Mouse (Mus musculus) hindbrain, embryonic 13.5 days (tissue): ENCODE measurements at regions not wholly inside any gene's neighbourhood (a gene's known extent, or its start where the extent isn't known, plus 50 kb on each side); places are given as distances from the start of the nearest gene placed in this dataset.

Experiments used
- ATAC-seq: fragments of 200-750 bp; cut with Nextera tagmentation; 2 replicates; pipeline ENCODE4 v1.8.0; 2017; ENCODE audit warnings: moderate TSS enrichment; ENCODE audit not compliant: low FRiP score
- H3K27ac ChIP-seq: fragments of 300-500 bp; sonication (generic); 2 replicates; pipeline ENCODE4 v1.5.1; 2015; ENCODE audit warnings: inconsistent platforms, mild to moderate bottlenecking, moderate library complexity
- H3K27me3 ChIP-seq: fragments of 300-500 bp; sonication (generic); 2 replicates; pipeline ENCODE4 v1.6.1; 2015; ENCODE audit warnings: mild to moderate bottlenecking, inconsistent platforms
- H3K36me3 ChIP-seq: fragments of 300-500 bp; sonication (generic); 2 replicates; pipeline ENCODE4 v1.6.1; 2015; ENCODE audit warnings: mild to moderate bottlenecking, inconsistent platforms
- H3K4me1 ChIP-seq: fragments of 300-500 bp; sonication (generic); replicated peaks from 2 replicates; pipeline ENCODE4 v1.6.1; 2015; ENCODE audit warnings: inconsistent platforms
- H3K4me2 ChIP-seq: fragments of 300-500 bp; sonication (generic); 2 replicates; pipeline ENCODE4 v1.6.1; 2015; ENCODE audit warnings: inconsistent platforms, mild to moderate bottlenecking, moderate library complexity
- H3K4me3 ChIP-seq: fragments of 300-500 bp; sonication (generic); 2 replicates; pipeline ENCODE4 v1.5.1; 2015; ENCODE audit warnings: mild to moderate bottlenecking, inconsistent platforms
- H3K9ac ChIP-seq: fragments of 300-500 bp; sonication (generic); 2 replicates; pipeline ENCODE4 v1.6.1; 2015; ENCODE audit warnings: mild to moderate bottlenecking, inconsistent platforms
- H3K9me3 ChIP-seq: fragments of 300-500 bp; sonication (generic); 2 replicates; pipeline ENCODE4 v1.6.1; 2016; ENCODE audit warnings: inconsistent platforms
- WGBS: fragments of 180-500 bp; shearing (Covaris S2); methylation state at CpG from one replicate; pipeline ENCODE4 v1.1.7; 2015; 5-methylcytosine and 5-hydroxymethylcytosine counted together

DNA sequence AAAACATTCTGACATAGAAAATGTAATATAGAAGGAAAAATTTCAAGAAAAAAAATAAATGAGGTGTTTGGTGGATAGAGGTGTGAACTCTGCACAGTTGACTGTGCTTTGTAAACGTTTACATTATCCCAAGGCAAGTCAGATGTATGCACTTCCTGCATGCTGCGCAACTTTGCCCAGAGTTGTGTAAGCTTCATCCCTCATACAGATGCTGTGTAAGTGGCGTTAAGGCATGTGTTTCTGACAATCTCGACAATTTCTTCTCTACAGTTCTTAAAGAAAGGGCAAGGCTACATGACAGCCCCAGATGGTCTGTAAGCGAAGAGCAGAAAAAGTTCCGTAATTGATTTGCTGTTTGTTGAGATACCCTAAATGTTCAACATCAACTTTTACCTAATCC, 476.6 kb upstream of the Pitx2 start:
- no peak overlapping the region for H3K4me3 ChIP-seq
- WGBS, result 87% methylated on average over 6 of the region's 6 CpGs
- H3K9me3 ChIP-seq, result no peaks in the 10 kb centered on the region
- no peak overlapping the region for H3K27ac ChIP-seq
- no peak for ATAC-seq
- no peak overlapping the region for H3K9ac ChIP-seq
- no peaks in the 10 kb centered on the region for H3K4me1 ChIP-seq
- no peaks in the 10 kb centered on the region for H3K27me3 ChIP-seq
- H3K36me3 ChIP-seq, result no peaks in the 10 kb centered on the region
- no peak overlapping the region for H3K4me2 ChIP-seq

- H3K27me3 ChIP-seq, result no peaks in the 10 kb centered on the region
- no peaks in the 10 kb centered on the region for H3K36me3 ChIP-seq
- H3K4me2 ChIP-seq, result no peak overlapping the region
- no peak overlapping the region for H3K4me3 ChIP-seq
- 34% methylated on average over 5 of the region's 5 CpGs for WGBS
- no peak overlapping the region for H3K27ac ChIP-seq
- H3K4me1 ChIP-seq, result no peaks in the 10 kb centered on the region
- no peak for ATAC-seq
- no peaks in the 10 kb centered on the region for H3K9me3 ChIP-seq
- no peak overlapping the region for H3K9ac ChIP-seq
These were observed 479.4 kb upstream of the Pitx2 start for GRCm38 (mm10) chr3:128720276-128720675.

DNA sequence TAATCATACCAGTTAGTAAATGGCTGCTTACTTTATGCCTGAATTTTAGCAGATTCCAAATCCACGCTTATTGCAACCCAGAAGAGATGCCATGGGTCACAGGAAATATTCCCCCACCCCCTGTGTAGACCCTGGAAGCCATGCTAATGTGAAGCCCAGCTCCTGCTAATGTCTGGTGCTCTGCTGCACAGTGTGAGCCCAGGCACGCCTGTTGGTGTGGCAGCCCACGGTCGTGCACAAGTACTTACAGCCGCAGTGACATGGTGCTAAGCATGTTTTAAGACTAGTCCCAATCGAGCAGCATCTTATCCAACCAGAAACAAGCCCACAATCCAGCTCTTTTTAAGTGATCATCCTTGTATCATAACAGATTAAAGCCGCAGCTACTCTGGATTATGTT, 480.5 kb upstream of the Pitx2 start:
- Histone ChIP-seq H3K27me3 (no peaks in the 10 kb centered on the region), H3K4me2 (no peak overlapping the region), H3K4me3 (no peak overlapping the region), H3K9me3 (no peaks in the 10 kb centered on the region), H3K4me1 (no peaks in the 10 kb centered on the region), H3K9ac (no peak overlapping the region), H3K27ac (no peak overlapping the region), H3K36me3 (no peaks in the 10 kb centered on the region)
- no peak for ATAC-seq
- 71% methylated on average over 7 of the region's 7 CpGs for WGBS

DNA sequence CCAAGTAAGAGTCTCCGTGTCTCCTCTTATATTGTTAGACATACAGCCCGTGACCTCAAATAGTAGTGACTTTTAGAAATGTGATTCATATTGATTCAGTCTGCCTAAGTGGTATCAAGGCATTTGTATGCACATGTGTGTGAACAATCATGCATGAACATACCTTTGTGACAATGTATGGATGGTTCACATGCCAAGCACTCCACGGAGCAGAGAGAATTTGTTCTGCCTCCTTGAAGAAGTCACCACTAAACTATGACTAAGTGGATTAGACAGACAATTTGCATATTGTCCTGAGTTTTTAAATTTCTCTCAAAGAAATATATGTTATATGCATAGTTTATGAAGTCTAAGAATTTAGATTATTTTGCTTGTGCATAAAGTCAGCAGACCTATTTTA, 492.4 kb upstream of the Pitx2 start:
- Histone ChIP-seq H3K9me3 (no peaks in the 10 kb centered on the region), H3K27ac (no peak overlapping the region), H3K4me2 (no peak overlapping the region), H3K4me1 (no peaks in the 10 kb centered on the region), H3K27me3 (no peaks in the 10 kb centered on the region), H3K4me3 (no peak overlapping the region), H3K36me3 (no peaks in the 10 kb centered on the region), H3K9ac (no peak overlapping the region)
- 72% methylated on average over 3 of the region's 3 CpGs for WGBS
- ATAC-seq, result no peak

DNA sequence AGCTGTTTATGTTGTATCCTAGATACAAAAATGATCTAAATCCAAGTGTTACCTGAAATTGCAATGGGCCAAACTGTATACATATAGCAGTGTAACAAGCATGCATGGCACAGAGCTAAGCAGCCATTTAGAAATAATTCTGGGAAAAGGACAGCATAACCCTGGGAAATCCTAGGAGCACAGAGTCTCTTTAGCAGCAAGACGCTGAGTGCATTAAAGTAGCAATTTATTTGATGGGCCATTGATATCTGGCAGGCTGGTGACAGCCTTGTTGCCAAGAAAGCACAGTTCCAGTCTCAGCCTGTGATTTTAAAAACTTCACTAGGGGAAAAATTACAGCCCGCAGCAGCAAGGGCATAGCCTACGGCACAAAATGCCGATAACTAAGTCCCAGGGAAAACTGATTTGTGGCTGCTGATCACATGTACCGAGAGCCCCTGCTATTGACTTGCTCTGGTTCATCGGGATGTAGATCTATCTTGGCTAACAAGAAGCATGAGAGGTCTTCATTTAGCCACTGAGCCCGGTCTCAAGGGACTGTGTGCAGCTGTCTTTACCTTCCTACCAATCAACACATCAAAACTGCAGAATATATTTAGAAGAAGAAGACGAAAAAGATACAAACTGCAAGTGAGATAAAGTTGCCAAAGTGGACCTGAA, 531.1 kb upstream of the Pitx2 start:
- no peak overlapping the region for H3K27ac ChIP-seq

DNA sequence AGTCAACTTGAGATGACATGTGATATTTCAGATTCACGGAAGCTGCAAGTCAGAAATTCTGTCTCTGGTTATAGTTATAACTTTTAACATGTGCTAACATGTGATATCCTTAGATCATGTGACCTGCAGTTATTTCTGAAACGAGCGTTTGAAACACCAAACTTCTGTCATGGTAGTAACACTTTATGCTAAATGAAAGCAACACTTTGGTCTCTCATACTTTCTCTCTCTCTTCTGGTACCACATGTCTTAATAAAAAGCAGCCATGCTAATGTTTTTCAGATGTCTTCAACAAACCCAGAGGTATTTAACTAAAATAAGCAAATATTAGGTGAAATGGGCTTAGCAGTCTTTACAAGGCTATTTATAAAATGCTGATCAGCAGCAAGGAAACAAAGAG, 534.5 kb upstream of the Pitx2 start:
- Histone ChIP-seq H3K9me3 (no peaks in the 10 kb centered on the region), H3K9ac (no peak overlapping the region), H3K4me1 (peaks cover 7% of the 10 kb centered on the region), H3K27ac (no peak overlapping the region), H3K4me2 (no peak overlapping the region), H3K4me3 (no peak overlapping the region), H3K27me3 (no peaks in the 10 kb centered on the region), H3K36me3 (no peaks in the 10 kb centered on the region)
- WGBS, result 82% methylated on average over 3 of the region's 3 CpGs
- ATAC-seq, result no peak

More for the DNA sequence above, 531.1 kb upstream of the Pitx2 start:
- WGBS, result 53% methylated on average over 8 of the region's 8 CpGs
- H3K9ac ChIP-seq, result no peak overlapping the region
- no peaks in the 10 kb centered on the region for H3K36me3 ChIP-seq
- peaks cover 7% of the 10 kb centered on the region for H3K4me1 ChIP-seq
- H3K4me3 ChIP-seq, result no peak overlapping the region
- H3K9me3 ChIP-seq, result no peaks in the 10 kb centered on the region
- no peak for ATAC-seq
- H3K4me2 ChIP-seq, result no peak overlapping the region
- H3K27me3 ChIP-seq, result no peaks in the 10 kb centered on the region

GRCm38 (mm10) chr3:128636960-128637755, 562.5 kb upstream of the Pitx2 start:
- H3K4me2 ChIP-seq, result no peak overlapping the region
- H3K4me1 ChIP-seq, result 0 out of 2 replicates have a peak, but pooled peaks cover 5% of the 10 kb centered on the region
- no peaks in the 10 kb centered on the region for H3K36me3 ChIP-seq
- no peaks in the 10 kb centered on the region for H3K9me3 ChIP-seq
- H3K27me3 ChIP-seq, result no peaks in the 10 kb centered on the region
- H3K4me3 ChIP-seq, result no peak overlapping the region
- no peak overlapping the region for H3K27ac ChIP-seq
- 77% methylated on average over 18 of the region's 18 CpGs for WGBS
- no peak for ATAC-seq
- H3K9ac ChIP-seq, result no peak overlapping the region

GRCm38 (mm10) chr3:128627696-128628095, 572.0 kb upstream of the Pitx2 start:
- no peak for ATAC-seq
- no peaks in the 10 kb centered on the region for H3K9me3 ChIP-seq
- WGBS, result 78% methylated on average over 1 of the region's 1 CpGs
- no peak overlapping the region for H3K4me2 ChIP-seq
- H3K36me3 ChIP-seq, result no peaks in the 10 kb centered on the region
- H3K4me1 ChIP-seq, result no peaks in the 10 kb centered on the region
- no peak overlapping the region for H3K9ac ChIP-seq
- no peak overlapping the region for H3K27ac ChIP-seq
- no peak overlapping the region for H3K4me3 ChIP-seq
- no peaks in the 10 kb centered on the region for H3K27me3 ChIP-seq

- no peak overlapping the region for H3K4me2 ChIP-seq
- H3K9me3 ChIP-seq, result no peaks in the 10 kb centered on the region
- H3K4me1 ChIP-seq, result 0 out of 2 replicates have a peak, but pooled peaks cover 6% of the 10 kb centered on the region
- no peak overlapping the region for H3K27ac ChIP-seq
- no peaks in the 10 kb centered on the region for H3K36me3 ChIP-seq
- no peak overlapping the region for H3K9ac ChIP-seq
- ATAC-seq, result no peak
- H3K4me3 ChIP-seq, result no peak overlapping the region
- H3K27me3 ChIP-seq, result no peaks in the 10 kb centered on the region
- WGBS, result 86% methylated on average over 6 of the region's 6 CpGs
These were observed 583.0 kb upstream of the Pitx2 start for GRCm38 (mm10) chr3:128616675-128617074.

DNA sequence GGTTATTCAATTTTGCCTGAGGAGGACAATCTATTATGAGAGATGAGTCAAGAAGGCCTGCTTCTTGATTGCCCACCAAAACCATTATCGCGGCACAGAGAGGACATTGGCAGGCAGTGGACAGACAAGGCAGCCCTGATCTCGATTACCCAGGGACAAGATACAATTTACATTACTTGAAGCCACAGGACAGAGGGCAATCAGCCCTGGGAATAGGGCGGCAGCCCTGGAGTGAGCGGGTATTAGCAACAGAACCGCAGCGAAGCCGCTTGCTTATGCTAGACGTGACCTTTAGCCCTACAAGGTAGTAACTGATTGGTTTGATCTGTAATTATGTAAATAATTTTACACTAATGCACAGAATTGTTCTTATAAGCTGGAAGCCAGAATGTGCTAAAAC, 586.0 kb upstream of the Pitx2 start:
- no peaks in the 10 kb centered on the region for H3K9me3 ChIP-seq
- no peak overlapping the region for H3K9ac ChIP-seq
- no peak overlapping the region for H3K4me2 ChIP-seq
- ATAC-seq, result no peak
- 0 out of 2 replicates have a peak, but pooled peaks cover 6% of the 10 kb centered on the region for H3K4me1 ChIP-seq
- WGBS, result 70% methylated on average over 9 of the region's 9 CpGs
- H3K4me3 ChIP-seq, result no peak overlapping the region
- H3K27me3 ChIP-seq, result no peaks in the 10 kb centered on the region
- H3K27ac ChIP-seq, result no peak overlapping the region
- no peaks in the 10 kb centered on the region for H3K36me3 ChIP-seq

DNA sequence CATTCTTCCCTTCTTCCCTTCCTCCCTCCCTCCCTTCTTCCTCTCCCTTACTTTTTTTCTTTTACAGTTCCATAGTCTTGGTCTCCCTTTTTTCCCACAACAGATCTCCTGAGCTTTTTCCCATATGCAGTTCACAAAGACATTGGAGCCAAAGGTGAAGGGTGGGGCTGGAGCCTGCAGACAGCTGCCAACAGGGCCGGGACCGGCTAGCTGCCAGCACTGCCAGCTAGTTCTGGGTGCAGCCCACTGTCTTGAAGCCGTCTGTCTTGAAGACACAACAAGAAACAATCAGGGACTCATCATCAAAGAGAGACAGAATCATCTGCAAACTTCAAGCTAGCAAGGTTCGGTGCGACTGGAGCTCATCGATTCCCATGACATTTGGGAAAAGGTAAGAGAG, 588.9 kb upstream of the Pitx2 start:
- no peak overlapping the region for H3K4me3 ChIP-seq
- H3K9me3 ChIP-seq, result no peaks in the 10 kb centered on the region
- H3K27me3 ChIP-seq, result no peaks in the 10 kb centered on the region
- no peak for ATAC-seq
- H3K4me2 ChIP-seq, result no peak overlapping the region
- 0 out of 2 replicates have a peak, but pooled peaks cover 6% of the 10 kb centered on the region for H3K4me1 ChIP-seq
- 80% methylated on average over 6 of the region's 6 CpGs for WGBS
- no peak overlapping the region for H3K9ac ChIP-seq
- no peaks in the 10 kb centered on the region for H3K36me3 ChIP-seq
- no peak overlapping the region for H3K27ac ChIP-seq

DNA sequence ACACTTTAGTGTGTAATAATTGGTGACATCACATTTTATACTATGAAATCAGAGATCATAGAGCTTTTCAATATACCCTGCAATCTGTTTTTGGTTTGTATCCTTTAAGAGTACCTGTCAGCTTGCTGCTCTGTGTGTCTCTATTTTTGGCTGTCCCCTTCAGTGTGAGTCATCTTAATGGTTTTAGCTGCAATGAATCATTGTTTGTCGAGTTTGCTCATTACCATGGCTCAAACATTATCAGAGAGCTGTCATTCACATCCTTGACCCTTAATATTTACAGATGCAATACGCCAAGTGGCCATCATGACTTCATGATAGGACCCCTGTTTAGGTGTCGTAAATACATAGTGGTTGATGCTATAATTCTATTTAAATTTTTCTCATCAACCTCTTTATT, 591.0 kb upstream of the Pitx2 start:
- ATAC-seq, result no peak
- Histone ChIP-seq H3K9me3 (no peaks in the 10 kb centered on the region), H3K4me1 (0 out of 2 replicates have a peak, but pooled peaks cover 3% of the 10 kb centered on the region), H3K36me3 (no peaks in the 10 kb centered on the region), H3K4me2 (no peak overlapping the region), H3K4me3 (no peak overlapping the region), H3K9ac (no peak overlapping the region), H3K27ac (no peak overlapping the region), H3K27me3 (no peaks in the 10 kb centered on the region)
- 81% methylated on average over 3 of the region's 3 CpGs for WGBS
